In genomic region chr5:121109185-121109584, GRCm38 (mm10) we compare ENCODE assay signal across 30 mouse cellular contexts.
DNase-seq lines count a peak whose midpoint lies in the region; ATAC-seq and TF ChIP-seq lines count a peak whose summit lies in the region.
"Had no signal": no experiment of that assay in that cellular context is flagged by ENCODE, and none has a peak within 500 bp of the region (broad histone marks: within the 10 kb centered on the region; RNA-seq: fewer than 3 reads in every experiment).

No protein-coding gene starts in this region.

- no peaks in the 10 kb centered on the region for H3K27me3 ChIP-seq in midbrain, embryonic 16.5 days (ENCODE audit: control insufficient read depth, insufficient read depth, low read depth, low read length)
- H3K27me3 ChIP-seq in midbrain, embryonic 14.5 days (ENCODE audit: control insufficient read depth, insufficient read depth, low read length) = no peaks in the 10 kb centered on the region
- no peaks in the 10 kb centered on the region for H3K27me3 ChIP-seq in hindbrain, embryonic 16.5 days (replicated peaks; ENCODE audit: control insufficient read depth, insufficient read depth, low read length)
- H3K27me3 ChIP-seq: CH12.LX; embryonic facial prominence, embryonic 15.5 days; forebrain, embryonic 12.5 days; heart, embryonic 15.5 days; hindbrain, embryonic 12.5 days; midbrain, embryonic 15.5 days; neural tube, embryonic 12.5 days had no signal

- TF ChIP-seq CTCF in gastrocnemius, adult 2 months (IDR thresholded peaks at IDR 0.05) = no peak

- H3K36me3 ChIP-seq in midbrain, embryonic 16.5 days (ENCODE audit: control insufficient read depth, insufficient read depth, low read length) = no peaks in the 10 kb centered on the region
- no peaks in the 10 kb centered on the region for H3K36me3 ChIP-seq in midbrain, embryonic 14.5 days (ENCODE audit: control insufficient read depth, insufficient read depth, low read length)
- no peaks in the 10 kb centered on the region for H3K36me3 ChIP-seq in hindbrain, embryonic 16.5 days (ENCODE audit: control insufficient read depth, insufficient read depth, low read length)
- H3K36me3 ChIP-seq: embryonic facial prominence, embryonic 10.5 days; embryonic facial prominence, embryonic 15.5 days; forebrain, embryonic 12.5 days; G1E; heart, embryonic 15.5 days; hindbrain, embryonic 12.5 days; midbrain, embryonic 15.5 days; neural tube, embryonic 12.5 days had no signal

- no peak overlapping the region for H3K4me3 ChIP-seq in midbrain, embryonic 16.5 days (ENCODE audit: low read depth, low read length)
- H3K4me3 ChIP-seq in midbrain, embryonic 14.5 days (replicated peaks; ENCODE audit: low read depth, low read length) = no peak overlapping the region
- no peak overlapping the region for H3K4me3 ChIP-seq in hindbrain, embryonic 16.5 days (ENCODE audit: low read length)
- no peak overlapping the region for H3K4me3 ChIP-seq in gastrocnemius, adult 2 months
- H3K4me3 ChIP-seq: embryonic facial prominence, embryonic 10.5 days; embryonic facial prominence, embryonic 15.5 days; forebrain, embryonic 12.5 days; heart, embryonic 15.5 days; hindbrain, embryonic 12.5 days; midbrain, embryonic 15.5 days; neural tube, embryonic 12.5 days had no signal

- H3K4me2 ChIP-seq in midbrain, embryonic 16.5 days (ENCODE audit: low read length) = no peak overlapping the region
- H3K4me2 ChIP-seq in midbrain, embryonic 14.5 days (ENCODE audit: low read length) = no peak overlapping the region
- H3K4me2 ChIP-seq in hindbrain, embryonic 16.5 days (ENCODE audit: low read length) = no peak overlapping the region
- H3K4me2 ChIP-seq: embryonic facial prominence, embryonic 15.5 days; forebrain, embryonic 12.5 days; heart, embryonic 15.5 days; hindbrain, embryonic 12.5 days; midbrain, embryonic 15.5 days; neural tube, embryonic 12.5 days had no signal

- ATAC-seq in cerebellum, adult (ENCODE audit: insufficient number of reproducible peaks, low FRiP score, low TSS enrichment) = peak; percentile 64; the same call in 1 of the 2 replicates
- no peak for ATAC-seq in midbrain, embryonic 16.5 days
- no peak for ATAC-seq in midbrain, embryonic 14.5 days (ENCODE audit: low FRiP score, low TSS enrichment)
- no peak for ATAC-seq in hindbrain, embryonic 16.5 days
- ATAC-seq: forebrain, postnatal 0 days; midbrain, embryonic 15.5 days had no signal

- 82% methylated on average over 7 of the region's 7 CpGs for WGBS in midbrain, embryonic 16.5 days
- 84% methylated on average over 7 of the region's 7 CpGs for WGBS in midbrain, embryonic 14.5 days
- 85% methylated on average over 7 of the region's 7 CpGs for WGBS in hindbrain, embryonic 16.5 days

- H3K4me1 ChIP-seq in midbrain, embryonic 16.5 days (ENCODE audit: control insufficient read depth, insufficient read depth, low read length) = peaks cover 16% of the 10 kb centered on the region
- peaks cover 7% of the 10 kb centered on the region for H3K4me1 ChIP-seq in midbrain, embryonic 14.5 days (ENCODE audit: control insufficient read depth, insufficient read depth, low read length)
- H3K4me1 ChIP-seq in hindbrain, embryonic 16.5 days (ENCODE audit: control insufficient read depth, insufficient read depth, low read depth, low read length) = peaks cover 7% of the 10 kb centered on the region
- H3K4me1 ChIP-seq: embryonic facial prominence, embryonic 10.5 days had no signal

- H3K9me3 ChIP-seq in midbrain, embryonic 16.5 days (replicated peaks; ENCODE audit: control insufficient read depth, low read length, poor library complexity, severe bottlenecking) = no peaks in the 10 kb centered on the region
- H3K9me3 ChIP-seq in midbrain, embryonic 14.5 days (ENCODE audit: control insufficient read depth, low read length) = no peaks in the 10 kb centered on the region
- H3K9me3 ChIP-seq in hindbrain, embryonic 16.5 days (ENCODE audit: control insufficient read depth, low read length) = no peaks in the 10 kb centered on the region
- H3K9me3 ChIP-seq: embryonic facial prominence, embryonic 10.5 days; embryonic facial prominence, embryonic 15.5 days; forebrain, embryonic 12.5 days; G1E; heart, embryonic 15.5 days; hindbrain, embryonic 12.5 days; midbrain, embryonic 15.5 days; neural tube, embryonic 12.5 days had no signal

- no peak overlapping the region for H3K9ac ChIP-seq in midbrain, embryonic 16.5 days (ENCODE audit: low read depth, low read length)
- no peak overlapping the region for H3K9ac ChIP-seq in midbrain, embryonic 14.5 days (replicated peaks; ENCODE audit: low read length)
- no peak overlapping the region for H3K9ac ChIP-seq in hindbrain, embryonic 16.5 days (ENCODE audit: low read depth, low read length)
- H3K9ac ChIP-seq: embryonic facial prominence, embryonic 15.5 days; forebrain, embryonic 12.5 days; forebrain, postnatal 0 days; heart, embryonic 15.5 days; hindbrain, embryonic 12.5 days; liver, embryonic 14.5 days; midbrain, embryonic 15.5 days; neural tube, embryonic 12.5 days had no signal

- no peak for DNase-seq in cerebellum, postnatal 4 days (ENCODE audit: low spot score in 2 of 2)
- DNase-seq in midbrain, embryonic 14.5 days = no peak
- DNase-seq in cerebellum, adult 9-10 months = peak; percentile 56
- peak; percentile 15 for DNase-seq in induced T-regulatory cell, adult 2 months (ENCODE audit: low read depth)
- no peak for DNase-seq in gastrocnemius, adult 2 months
- DNase-seq: adrenal gland, postnatal 10 days; forebrain, postnatal 0 days; gastrocnemius, postnatal 10 days; kidney, adult 11 months; kidney, postnatal 14 days; layer of hippocampus, adult 9-11 months; liver; lung, adult 2 months; lung, postnatal 10 days; right cerebral cortex, adult 18-20 months; spleen, adult 18-20 months had no signal

- H3K27ac ChIP-seq in midbrain, embryonic 16.5 days (ENCODE audit: low read length) = 0 out of 2 replicates have a peak overlapping the region, but pooled peaks have one; percentile 28
- H3K27ac ChIP-seq in midbrain, embryonic 14.5 days (replicated peaks; ENCODE audit: low read depth, low read length) = no peak overlapping the region
- no peak overlapping the region for H3K27ac ChIP-seq in hindbrain, embryonic 16.5 days (ENCODE audit: low read depth, low read length)
- H3K27ac ChIP-seq in gastrocnemius, adult 2 months = no peak overlapping the region
- H3K27ac ChIP-seq: embryonic facial prominence, embryonic 10.5 days; embryonic facial prominence, embryonic 15.5 days; forebrain, embryonic 12.5 days; heart, embryonic 15.5 days; hindbrain, embryonic 12.5 days; liver, embryonic 14.5 days; macrophage; midbrain, embryonic 15.5 days; neural tube, embryonic 12.5 days had no signal

- intact Hi-C loops in gastrocnemius, adult 2 months (cut with DNase I) = no loop called here

Comparison
In these comparisons a context has a peak if more than half of its experiments do, and no peak if none do; other contexts are left out.
1. DNase-seq: peak in cerebellum, adult 9-10 months (single experiment) and induced T-regulatory cell, adult 2 months (single experiment); none in cerebellum, postnatal 4 days (0 of 2), midbrain, embryonic 14.5 days (single experiment) and gastrocnemius, adult 2 months (single experiment).